Comparison of ENCODE assay signal across 12 mouse cellular contexts in the genomic region with DNA sequence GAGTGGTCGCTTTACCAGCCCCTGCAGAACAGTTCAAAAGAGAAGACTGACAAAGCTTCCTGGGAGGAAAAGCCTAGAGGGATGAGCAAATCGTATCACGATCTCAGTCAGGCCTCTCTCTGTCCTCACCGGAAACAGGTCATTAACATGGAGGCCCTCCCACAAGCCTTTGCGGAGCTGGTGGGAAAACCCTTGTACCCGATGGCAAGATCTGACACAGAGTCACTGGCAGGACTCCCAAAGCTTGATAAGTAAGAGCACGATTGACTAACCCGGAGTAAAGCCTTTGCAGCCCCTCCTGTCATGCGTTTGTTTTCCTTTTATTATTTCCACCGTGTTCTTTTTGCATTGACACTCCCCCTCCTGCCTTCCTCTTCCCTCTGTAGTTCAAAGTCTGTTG.
DNase-seq lines count a peak whose midpoint lies in the region; ATAC-seq lines count a peak whose summit lies in the region.
"Had no signal": no experiment of that assay in that cellular context is flagged by ENCODE, and none has a peak within 500 bp of the region (broad histone marks: within the 10 kb centered on the region; RNA-seq: fewer than 3 reads in every experiment).

No protein-coding gene starts in this region.

- H3K4me1 ChIP-seq in hindbrain, embryonic 16.5 days (ENCODE audit: control insufficient read depth, insufficient read depth, low read depth, low read length): peaks cover 4% of the 10 kb centered on the region; the same call in 1 of the 2 replicates
- H3K4me1 ChIP-seq in hindbrain, embryonic 10.5 days (replicated peaks): no peaks in the 10 kb centered on the region
- H3K4me1 ChIP-seq in neural tube, embryonic 13.5 days (replicated peaks): no peaks in the 10 kb centered on the region

- no peaks in the 10 kb centered on the region for H3K36me3 ChIP-seq in hindbrain, embryonic 16.5 days (ENCODE audit: control insufficient read depth, insufficient read depth, low read length)
- H3K36me3 ChIP-seq in hindbrain, embryonic 10.5 days: peaks cover 87% of the 10 kb centered on the region
- 0 out of 2 replicates have a peak, but pooled peaks cover 9% of the 10 kb centered on the region for H3K36me3 ChIP-seq in neural tube, embryonic 13.5 days

- H3K27ac ChIP-seq in hindbrain, embryonic 16.5 days (ENCODE audit: low read depth, low read length): no peak overlapping the region; the same call in 1 of the 2 replicates
- no peak overlapping the region for H3K27ac ChIP-seq in hindbrain, embryonic 10.5 days
- H3K27ac ChIP-seq in neural tube, embryonic 13.5 days (replicated peaks): 0 out of 2 replicates have a peak overlapping the region, but pooled peaks have one; percentile 13

- ATAC-seq in hindbrain, embryonic 16.5 days: peak; percentile 32; the same call in 1 of the 2 replicates
- no peak for ATAC-seq in neural tube, embryonic 13.5 days (ENCODE audit: low read depth)
- ATAC-seq: intestine, embryonic 16.5 days had no signal

- DNase-seq in cerebellum, postnatal 10 days: peak; percentile 75 to 80
- DNase-seq in cerebellum, adult 9-11 months: no peak
- no peak for DNase-seq in hindbrain, embryonic 10.5 days (ENCODE audit: low spot score)
- no peak for DNase-seq in neural tube, embryonic 10.5 days (ENCODE audit: extremely low spot score, low spot score)
- peak; percentile 3 for DNase-seq in skeletal muscle tissue, adult 2 months (ENCODE audit: low read depth, low spot score)
- DNase-seq in adrenal gland, adult 8-10 months: no peak
- DNase-seq: embryo, embryonic 11 days; kidney, postnatal 4 days; spleen, adult 18-20 months had no signal

- H3K9ac ChIP-seq in hindbrain, embryonic 16.5 days (ENCODE audit: low read depth, low read length): no peak overlapping the region
- no peak overlapping the region for H3K9ac ChIP-seq in neural tube, embryonic 13.5 days

- H3K9me3 ChIP-seq in hindbrain, embryonic 16.5 days (ENCODE audit: control insufficient read depth, low read length): no peaks in the 10 kb centered on the region
- no peaks in the 10 kb centered on the region for H3K9me3 ChIP-seq in hindbrain, embryonic 10.5 days
- H3K9me3 ChIP-seq in neural tube, embryonic 13.5 days: no peaks in the 10 kb centered on the region

- peak overlapping the region; percentile 10; the same call in 1 of the 2 replicates for H3K4me2 ChIP-seq in hindbrain, embryonic 16.5 days (ENCODE audit: low read length)
- H3K4me2 ChIP-seq in neural tube, embryonic 13.5 days: no peak overlapping the region

- H3K27me3 ChIP-seq in hindbrain, embryonic 16.5 days (replicated peaks; ENCODE audit: control insufficient read depth, insufficient read depth, low read length): no peaks in the 10 kb centered on the region
- no peaks in the 10 kb centered on the region for H3K27me3 ChIP-seq in hindbrain, embryonic 10.5 days (ENCODE audit: insufficient read depth, poor library complexity, severe bottlenecking)
- H3K27me3 ChIP-seq in neural tube, embryonic 13.5 days: no peaks in the 10 kb centered on the region

- no peak overlapping the region for H3K4me3 ChIP-seq in hindbrain, embryonic 16.5 days (ENCODE audit: low read length)
- no peak overlapping the region for H3K4me3 ChIP-seq in hindbrain, embryonic 10.5 days
- H3K4me3 ChIP-seq in neural tube, embryonic 13.5 days: no peak overlapping the region

- 68% methylated on average over 10 of the region's 10 CpGs for WGBS in hindbrain, embryonic 16.5 days
- WGBS in hindbrain, embryonic 10.5 days: 87% methylated on average over 10 of the region's 10 CpGs
- WGBS in neural tube, embryonic 13.5 days: 75% methylated on average over 10 of the region's 10 CpGs

Comparison
In these comparisons a context has a peak if more than half of its experiments do, and no peak if none do; other contexts are left out.
1. DNase-seq: peak in cerebellum, postnatal 10 days (2 of 2) and skeletal muscle tissue, adult 2 months (single experiment); none in cerebellum, adult 9-11 months (single experiment), hindbrain, embryonic 10.5 days (single experiment), neural tube, embryonic 10.5 days (single experiment) and adrenal gland, adult 8-10 months (single experiment).